Mouse (Mus musculus) erythroblast, embryonic 14.5 days (primary cell): ENCODE results near the gene Mymx.

Experiments
- GATA1 ChIP-seq: IDR thresholded peaks from 2 replicates; pipeline ENCODE4 v1.6.1; 2012; ENCODE audit warnings: low read length, inconsistent platforms, mixed read lengths
- TAL1 ChIP-seq: IDR thresholded peaks from 3 replicates; pipeline ENCODE4 v1.6.1; 2012; ENCODE audit warnings: low read length, inconsistent platforms, mixed read lengths

- no peak for TF ChIP-seq TAL1
- no peak for TF ChIP-seq GATA1
Observed at GRCm38 (mm10) chr17:45626577-45627134, 24.8 kb upstream of the Mymx start.
